Mouse (Mus musculus) C2C12 (cell line): ENCODE measurements around the gene Ech1. TPM values are rescaled to one million over a fixed set of nuclear protein-coding genes. Genes with fewer than 3 reads are reported as not detected.

Source experiments
- H3K27me3 ChIP-seq: one replicate; pipeline ENCODE4 v1.6.1; 2011; ENCODE audit not compliant: control insufficient read depth, insufficient read depth, insufficient read length
- H3K36me3 ChIP-seq: one replicate; pipeline ENCODE4 v1.6.1; 2011; ENCODE audit not compliant: control insufficient read depth, insufficient read depth
- H3K4me3 ChIP-seq: one replicate; pipeline ENCODE4 v1.5.1; 2011; ENCODE audit warnings: mild to moderate bottlenecking, control low read depth; ENCODE audit not compliant: poor library complexity, insufficient read depth, severe bottlenecking
- H3K79me2 ChIP-seq: one replicate; pipeline ENCODE4 v1.6.1; 2011; ENCODE audit not compliant: control insufficient read depth, insufficient read depth
- H3K79me3 ChIP-seq: one replicate; pipeline ENCODE4 v1.6.1; 2011; ENCODE audit warnings: low read depth, control low read depth
- H3ac ChIP-seq: one replicate; pipeline ENCODE3; 2011; ENCODE audit warnings: low read depth; ENCODE audit not compliant: control insufficient read depth, insufficient read length
- CEBPB ChIP-seq: IDR thresholded peaks from one replicate; pipeline ENCODE4 v1.6.1; 2011; ENCODE audit warnings: low read depth, mild to moderate bottlenecking, control low read depth, moderate library complexity
- CTCF ChIP-seq: IDR thresholded peaks from one replicate; pipeline ENCODE4 v1.5.1; 2011; ENCODE audit not compliant: control insufficient read depth, insufficient read depth, insufficient read length
- FOSL1 ChIP-seq: IDR thresholded peaks from one replicate; pipeline ENCODE4 v1.8.0; 2011; ENCODE audit warnings: mild to moderate bottlenecking, low read length; ENCODE audit not compliant: poor library complexity, insufficient read depth, severe bottlenecking
- MAX ChIP-seq: IDR thresholded peaks from one replicate; pipeline ENCODE4 v1.6.1; 2011; ENCODE audit warnings: mild to moderate bottlenecking, control low read depth
- MYOD1 ChIP-seq: IDR thresholded peaks from one replicate; pipeline ENCODE4 v1.6.1; 2011; ENCODE audit warnings: low read depth; ENCODE audit not compliant: control insufficient read depth, insufficient read length
- MYOG ChIP-seq: IDR thresholded peaks from one replicate; pipeline ENCODE4 v1.6.1; 2011; ENCODE audit not compliant: control insufficient read depth, insufficient read length; ENCODE audit errors: extremely low read depth
- USF1 ChIP-seq: IDR thresholded peaks from one replicate; pipeline ENCODE4 v1.6.1; 2011; ENCODE audit warnings: low read depth, mild to moderate bottlenecking, control low read depth, moderate library complexity
- polyA plus RNA-seq: library from polyadenylated mRNA; unstranded; fragments of >200 nt; fragmentation: generic; extraction: Trizol; gene quantifications from one replicate; pipeline ENCODE4 v1.2.1, GENCODE M21; 2012; ENCODE audit warnings: missing spikeins

Gene Ech1
- polyA plus RNA-seq, 1 experiment: 106 TPM

DNA sequence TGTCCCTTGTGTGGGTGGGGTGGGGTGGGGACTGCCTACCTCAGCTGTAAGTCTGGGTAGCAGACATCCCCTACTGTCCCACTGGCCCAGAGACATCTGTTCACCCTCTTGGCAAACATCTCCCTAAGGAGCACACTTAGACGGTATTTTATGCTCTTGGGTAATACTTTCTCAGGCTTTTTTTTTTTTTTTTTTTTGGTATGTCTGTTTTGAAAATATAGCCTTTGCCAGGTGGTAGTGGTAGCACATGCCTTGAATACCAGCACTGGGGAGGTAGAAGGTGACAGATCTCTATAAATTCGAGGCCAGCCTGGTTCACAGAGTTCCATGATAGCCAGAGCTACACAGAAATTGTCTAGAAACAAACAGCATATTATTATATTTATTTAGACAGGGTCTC is 1.1 kb upstream of the Ech1 start:
- H3K27me3 ChIP-seq: no peaks in the 10 kb centered on the region
- TF ChIP-seq MYOG (no peak), MYOD1 (no peak), MAX (no peak), USF1 (no peak), FOSL1 (no peak), CTCF (no peak), CEBPB (no peak)
- H3K4me3 ChIP-seq: no peak overlapping the region
- H3K79me3 ChIP-seq: peaks cover 4% of the 10 kb centered on the region
- no peak overlapping the region for H3ac ChIP-seq
- peaks cover 42% of the 10 kb centered on the region for H3K36me3 ChIP-seq
- H3K79me2 ChIP-seq: peaks cover 2% of the 10 kb centered on the region

DNA sequence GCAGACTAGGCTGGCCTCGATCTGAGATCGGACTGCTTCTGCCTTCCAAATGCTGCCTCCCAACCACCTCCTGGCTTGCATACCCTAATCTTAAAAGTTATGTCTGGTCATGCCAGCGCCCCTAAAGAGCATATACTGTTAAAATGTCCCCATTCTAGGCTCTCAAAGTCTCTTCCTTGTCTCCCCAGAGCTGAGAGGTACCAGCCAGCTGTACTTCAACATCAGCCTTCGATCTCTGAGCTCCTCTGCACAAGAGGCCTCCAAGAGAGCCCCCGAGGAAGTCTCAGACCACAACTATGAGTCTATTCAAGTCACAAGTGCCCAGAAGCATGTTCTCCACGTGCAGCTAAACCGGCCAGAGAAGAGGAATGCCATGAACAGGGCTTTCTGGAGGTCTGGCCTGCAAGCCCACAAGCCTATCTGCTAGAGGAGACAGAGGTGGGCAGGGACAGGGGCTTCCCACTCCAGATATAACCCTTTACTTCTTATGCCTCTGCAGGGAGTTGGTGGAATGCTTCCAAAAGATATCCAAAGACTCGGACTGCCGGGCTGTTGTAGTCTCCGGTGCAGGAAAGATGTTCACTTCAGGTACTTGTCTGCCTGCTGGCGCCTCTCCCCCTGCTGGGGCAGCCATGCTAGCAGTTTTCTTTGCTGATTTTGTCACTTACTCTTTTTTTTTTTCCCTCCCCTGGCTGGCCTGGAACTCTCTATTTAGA is 827 bp downstream of the Ech1 start:
- peak overlapping the region; percentile 31 for H3ac ChIP-seq
- H3K79me3 ChIP-seq: no peaks in the 10 kb centered on the region
- H3K4me3 ChIP-seq: peak overlapping the region; percentile 26
- H3K27me3 ChIP-seq: no peaks in the 10 kb centered on the region
- TF ChIP-seq MAX (no peak), USF1 (no peak), CEBPB (no peak), FOSL1 (no peak), MYOD1 (no peak)
- peaks cover 27% of the 10 kb centered on the region for H3K36me3 ChIP-seq
- no peaks in the 10 kb centered on the region for H3K79me2 ChIP-seq

DNA sequence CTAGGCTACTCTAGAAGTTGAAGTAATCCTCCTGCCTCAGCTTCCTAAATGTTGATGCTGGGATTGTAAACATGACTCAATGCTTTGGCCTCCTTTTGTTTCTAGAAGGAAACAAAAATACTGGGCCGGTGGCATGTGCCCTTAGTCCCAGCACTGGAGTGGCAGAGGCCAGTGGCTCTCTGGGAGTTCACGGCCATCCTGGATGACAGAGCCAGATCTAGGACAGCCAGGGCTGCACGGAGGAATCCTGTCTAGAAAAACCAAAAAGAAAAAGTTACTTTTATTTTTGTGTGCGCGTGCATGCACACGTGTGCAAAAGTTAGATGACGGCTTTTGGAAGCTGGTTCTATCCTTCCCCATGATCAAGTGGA is 1.4 kb downstream of the Ech1 start:
- no peaks in the 10 kb centered on the region for H3K79me2 ChIP-seq
- no peak overlapping the region for H3ac ChIP-seq
- no peaks in the 10 kb centered on the region for H3K79me3 ChIP-seq
- no peaks in the 10 kb centered on the region for H3K27me3 ChIP-seq
- no peak overlapping the region for H3K4me3 ChIP-seq
- TF ChIP-seq MYOD1: no peak
- TF ChIP-seq USF1: no peak
- no peak for TF ChIP-seq MAX
- no peak for TF ChIP-seq FOSL1
- TF ChIP-seq CEBPB: no peak
- no peak for TF ChIP-seq MYOG
- no peak for TF ChIP-seq CTCF
- H3K36me3 ChIP-seq: peaks cover 21% of the 10 kb centered on the region

DNA sequence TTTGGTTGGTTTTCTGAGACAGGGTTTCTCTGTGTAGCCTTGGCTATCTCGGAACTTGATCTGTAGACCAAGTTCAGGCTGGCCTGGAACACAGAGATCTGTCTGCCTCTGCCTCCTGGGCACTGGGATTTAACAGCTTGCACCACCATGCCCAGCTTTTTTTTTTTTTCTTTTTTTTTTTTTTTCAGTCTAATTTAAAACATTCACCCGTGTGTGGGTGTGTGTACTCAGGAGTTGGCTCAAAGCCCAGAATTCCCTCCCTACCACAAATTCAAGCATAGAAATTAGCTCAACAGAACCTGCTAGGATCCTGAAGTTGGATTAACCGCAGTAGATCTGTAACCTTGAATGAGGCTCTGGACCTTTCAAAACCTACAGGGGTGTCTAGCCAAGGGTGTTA is 2.3 kb downstream of the Ech1 start:
- TF ChIP-seq MYOD1: no peak
- TF ChIP-seq USF1: no peak
- no peak for TF ChIP-seq MYOG
- TF ChIP-seq CTCF: no peak
- no peak for TF ChIP-seq CEBPB
- TF ChIP-seq FOSL1: no peak
- no peak for TF ChIP-seq MAX
- Histone ChIP-seq H3K4me3 (no peak overlapping the region), H3K79me2 (no peaks in the 10 kb centered on the region), H3K27me3 (no peaks in the 10 kb centered on the region), H3ac (no peak overlapping the region), H3K36me3 (peaks cover 12% of the 10 kb centered on the region), H3K79me3 (no peaks in the 10 kb centered on the region)

DNA sequence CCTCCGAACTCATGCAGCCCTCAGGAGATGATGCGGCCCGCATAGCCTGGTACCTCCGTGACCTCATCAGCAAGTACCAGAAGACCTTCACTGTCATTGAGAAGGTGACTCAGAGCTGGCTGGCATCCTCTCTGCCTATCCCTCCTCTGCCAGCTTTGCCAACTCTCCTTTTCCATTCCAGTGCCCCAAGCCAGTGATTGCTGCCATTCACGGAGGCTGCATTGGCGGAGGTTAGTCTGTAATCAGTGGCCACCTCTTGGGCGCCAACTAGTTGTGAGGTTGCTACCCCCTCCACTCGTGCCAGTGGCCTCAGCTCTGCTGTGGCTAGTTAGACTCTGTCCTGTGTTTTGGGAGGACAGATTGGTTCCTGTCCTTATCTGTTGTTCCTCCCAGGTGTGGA is 4.8 kb downstream of the Ech1 start:
- no peaks in the 10 kb centered on the region for H3K79me3 ChIP-seq

DNA sequence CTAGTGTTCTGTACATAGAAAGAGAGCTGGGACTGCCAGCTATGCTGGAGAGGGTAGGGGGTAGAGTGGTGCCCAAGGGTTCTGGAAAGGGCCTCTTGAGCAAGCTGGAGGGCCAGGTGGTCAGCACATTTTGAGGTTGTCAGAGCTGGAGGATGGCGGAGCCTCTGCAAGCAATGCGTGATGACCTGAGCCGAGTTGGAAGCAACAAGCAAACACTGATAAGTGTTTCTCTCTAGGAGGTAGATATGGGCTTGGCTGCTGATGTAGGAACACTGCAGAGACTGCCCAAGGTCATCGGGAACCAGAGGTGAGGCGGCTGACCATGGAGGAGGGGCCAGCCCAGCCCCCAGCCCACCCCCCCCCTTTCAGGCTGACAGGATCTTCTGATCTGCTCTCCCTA is 6.0 kb downstream of the Ech1 start:
- H3ac ChIP-seq: no peak overlapping the region
- H3K36me3 ChIP-seq: peaks cover 4% of the 10 kb centered on the region
- H3K79me2 ChIP-seq: no peaks in the 10 kb centered on the region
- H3K27me3 ChIP-seq: no peaks in the 10 kb centered on the region
- TF ChIP-seq MYOD1 (no peak), MYOG (no peak), MAX (no peak), CTCF (no peak), FOSL1 (no peak), CEBPB (no peak), USF1 (no peak)
- H3K79me3 ChIP-seq: no peaks in the 10 kb centered on the region
- no peak overlapping the region for H3K4me3 ChIP-seq

More for the DNA sequence above, 4.8 kb downstream of the Ech1 start:
- Histone ChIP-seq H3K36me3 (peaks cover 4% of the 10 kb centered on the region), H3K4me3 (no peak overlapping the region), H3K27me3 (no peaks in the 10 kb centered on the region), H3K79me2 (no peaks in the 10 kb centered on the region), H3ac (no peak overlapping the region)
- TF ChIP-seq USF1 (no peak), MYOG (no peak), CTCF (no peak)
